Mouse (Mus musculus) layer of hippocampus, adult 2 months (tissue): ENCODE measurements around the gene Stpg3. TPM values are rescaled to one million over a fixed set of nuclear protein-coding genes. Genes with fewer than 3 reads are reported as not detected.
"Not testable (repeated sequence)": the region's sequence is repeated elsewhere in the genome, so short reads cannot be mapped to it uniquely, and the experiment has no call there.

Experiments used
- DNase-seq, 2 experiments: peaks; one replicate each; pipeline ENCODE4 v3.0.0; 2022; ENCODE audit warnings: low spot score in 2 of 2
- H3K27ac ChIP-seq: fragments of 200-600 bp; 2 replicates; pipeline ENCODE4 v1.8.1; 2022
- H3K4me3 ChIP-seq: fragments of 200-600 bp; 2 replicates; pipeline ENCODE4 v1.8.1; 2022; ENCODE audit warnings: mild to moderate bottlenecking
- CTCF ChIP-seq: fragments of 200-600 bp; conservative IDR thresholded peaks from 2 replicates; pipeline ENCODE4 v1.8.1; 2022; ENCODE audit warnings: antibody characterized with exemption, mild to moderate bottlenecking, moderate library complexity
- long read RNA-seq, 2 experiments: library from polyadenylated mRNA; stranded (forward); transcript quantifications; one replicate each; pipeline ENCODE4 v2.0.0; 2021; ENCODE audit warnings: borderline mapping rate in 2 of 2
- total RNA-seq, 2 experiments: library from RNA; stranded (reverse); gene quantifications; 2 replicates each; pipeline ENCODE4 v1.2.3; 2021

The Stpg3 gene
- under 1 TPM in 1 of 2 experiments, not detected in 1; 0.33 TPM for total RNA-seq
- long read RNA-seq, experiment 1, partial matches to known transcripts, result 0 of 1 reads
- long read RNA-seq, experiment 1, other reads (novel, unspliced or antisense), result 1 of 1 reads
- long read RNA-seq, experiment 2, partial matches to known transcripts, result 0 of 1 reads
- long read RNA-seq, experiment 2, other reads (novel, unspliced or antisense), result 1 of 1 reads

GRCm38 (mm10) chr2:25214444-25214843, at the start of gene Stpg3:
Stpg3 (minus strand) TSS chr2:25214637.
- TF ChIP-seq CTCF, result no peak
- no peak for DNase-seq
- Histone ChIP-seq H3K27ac (no peak within 1 kb of the TSS), H3K4me3 (no peak within 1 kb of the TSS)

GRCm38 (mm10) chr2:25263623-25264285, 49.3 kb upstream of the Stpg3 start:
- TF ChIP-seq CTCF, result no peak
- DNase-seq, result no peak
- Histone ChIP-seq H3K4me3 (peak overlapping the region; percentile 95), H3K27ac (peak overlapping the region; percentile 88)

DNA sequence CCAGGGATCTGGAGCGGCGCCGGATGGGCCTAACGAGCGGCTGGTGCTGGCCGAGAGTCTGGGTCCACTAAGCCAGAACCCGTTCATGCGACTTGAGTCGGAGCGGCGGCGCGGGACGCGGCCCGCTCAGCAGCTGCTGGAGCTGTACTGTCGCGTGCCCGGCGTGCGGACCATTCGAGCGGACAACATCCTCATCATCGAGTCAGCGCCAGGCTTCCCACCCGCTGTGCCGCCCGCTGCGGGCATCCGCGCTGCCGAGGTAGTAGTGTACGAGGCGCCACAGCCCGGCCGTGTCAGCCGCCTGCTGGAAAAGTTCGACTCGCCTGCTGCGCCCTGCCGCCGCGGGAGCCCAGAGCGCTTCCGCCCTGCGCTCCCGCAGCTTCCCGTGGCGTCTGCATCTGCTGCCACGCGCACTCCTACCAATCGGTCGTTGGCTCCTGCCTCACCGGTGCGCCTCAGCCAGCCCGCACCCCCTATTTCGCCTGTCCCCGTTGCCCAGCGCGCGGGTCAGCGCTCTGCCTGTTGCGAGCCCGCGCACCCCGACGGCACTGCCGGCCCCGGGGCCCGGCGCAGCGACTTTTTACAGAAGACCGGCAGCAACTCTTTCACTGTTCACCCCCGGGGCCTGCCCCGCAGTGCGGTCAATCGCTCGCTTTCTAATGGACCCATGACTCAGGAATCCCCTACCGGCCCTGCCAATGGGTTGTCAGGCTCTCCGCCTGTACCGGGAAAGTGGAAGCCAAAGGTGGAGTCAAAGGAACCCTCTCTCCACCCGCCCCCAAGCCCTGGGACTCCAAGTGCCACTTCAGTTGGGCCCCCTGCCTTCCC, 48.6 kb upstream of the Stpg3 start:
- DNase-seq, result no peak
- H3K27ac ChIP-seq, result peak overlapping the region; percentile 88
- peak overlapping the region; percentile 95 for H3K4me3 ChIP-seq
- no peak for TF ChIP-seq CTCF

- peak; percentile 49 for TF ChIP-seq CTCF
- peak within 1 kb of the TSS; percentile 95 for H3K27ac ChIP-seq
- peak; percentile 91 to 97 for DNase-seq
- H3K4me3 ChIP-seq, result peak within 1 kb of the TSS; percentile 95
Measured at GRCm38 (mm10) chr2:25262291-25262767, 47.9 kb upstream of the Stpg3 start, which contains the start of gene Tprn. Tprn (plus strand) TSS chr2:25262618.

GRCm38 (mm10) chr2:25261870-25262269, 47.4 kb upstream of the Stpg3 start:
- H3K4me3 ChIP-seq, result peak overlapping the region; percentile 95
- TF ChIP-seq CTCF, result no peak
- no peak for DNase-seq

GRCm38 (mm10) chr2:25258887-25259286, 44.5 kb upstream of the Stpg3 start:
- TF ChIP-seq CTCF, result peak; percentile 72
- no peak overlapping the region for H3K4me3 ChIP-seq
- DNase-seq, result no peak
- no peak overlapping the region for H3K27ac ChIP-seq

More at GRCm38 (mm10) chr2:25261870-25262269, 47.4 kb upstream of the Stpg3 start:
- H3K27ac ChIP-seq, result peak overlapping the region; percentile 95

DNA sequence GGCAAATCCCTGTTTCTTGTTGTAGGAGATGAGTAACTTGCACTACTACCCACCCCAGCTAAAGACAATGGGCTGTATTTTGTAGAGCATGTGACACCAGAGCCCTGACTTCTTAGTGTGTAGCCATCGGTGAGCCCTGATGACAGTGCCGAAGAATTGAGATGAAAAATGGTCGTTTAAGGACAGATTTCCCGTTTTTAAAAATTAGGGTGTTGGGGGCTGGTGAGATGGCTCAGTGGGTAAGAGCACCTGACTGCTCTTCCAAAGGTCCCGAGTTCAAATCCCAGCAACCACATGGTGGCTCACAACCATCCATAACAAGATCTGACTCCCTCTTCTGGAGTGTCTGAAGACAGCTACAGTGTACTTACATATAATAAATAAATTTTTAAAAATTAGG, 42.8 kb upstream of the Stpg3 start:
- DNase-seq, H3K27ac ChIP-seq: not testable (repeated sequence)

GRCm38 (mm10) chr2:25256443-25257109, 42.1 kb upstream of the Stpg3 start:
- peak in 1 of 2 experiments; percentile 47 for DNase-seq
- peak; percentile 67 for TF ChIP-seq CTCF
- Histone ChIP-seq H3K4me3 (peak overlapping the region; percentile 89), H3K27ac (peak overlapping the region; percentile 98)

More for the DNA sequence above, 42.8 kb upstream of the Stpg3 start:
- H3K4me3 ChIP-seq, result peak overlapping the region; percentile 3; the same call in 1 of the 2 replicates

- H3K4me3 ChIP-seq, result peak within 1 kb of the TSS; percentile 89
- no peak for TF ChIP-seq CTCF
- H3K27ac ChIP-seq, result peak within 1 kb of the TSS; percentile 98
- peak; percentile 86 to 87 for DNase-seq
Measured at GRCm38 (mm10) chr2:25255284-25255779, 40.9 kb upstream of the Stpg3 start, which contains the start of gene Tmem203. Tmem203 (plus strand) TSS chr2:25255439.

- Histone ChIP-seq H3K27ac (no peak overlapping the region), H3K4me3 (no peak overlapping the region)
- TF ChIP-seq CTCF, result peak; percentile 62
Measured at GRCm38 (mm10) chr2:25252331-25252730, 37.9 kb upstream of the Stpg3 start.

DNA sequence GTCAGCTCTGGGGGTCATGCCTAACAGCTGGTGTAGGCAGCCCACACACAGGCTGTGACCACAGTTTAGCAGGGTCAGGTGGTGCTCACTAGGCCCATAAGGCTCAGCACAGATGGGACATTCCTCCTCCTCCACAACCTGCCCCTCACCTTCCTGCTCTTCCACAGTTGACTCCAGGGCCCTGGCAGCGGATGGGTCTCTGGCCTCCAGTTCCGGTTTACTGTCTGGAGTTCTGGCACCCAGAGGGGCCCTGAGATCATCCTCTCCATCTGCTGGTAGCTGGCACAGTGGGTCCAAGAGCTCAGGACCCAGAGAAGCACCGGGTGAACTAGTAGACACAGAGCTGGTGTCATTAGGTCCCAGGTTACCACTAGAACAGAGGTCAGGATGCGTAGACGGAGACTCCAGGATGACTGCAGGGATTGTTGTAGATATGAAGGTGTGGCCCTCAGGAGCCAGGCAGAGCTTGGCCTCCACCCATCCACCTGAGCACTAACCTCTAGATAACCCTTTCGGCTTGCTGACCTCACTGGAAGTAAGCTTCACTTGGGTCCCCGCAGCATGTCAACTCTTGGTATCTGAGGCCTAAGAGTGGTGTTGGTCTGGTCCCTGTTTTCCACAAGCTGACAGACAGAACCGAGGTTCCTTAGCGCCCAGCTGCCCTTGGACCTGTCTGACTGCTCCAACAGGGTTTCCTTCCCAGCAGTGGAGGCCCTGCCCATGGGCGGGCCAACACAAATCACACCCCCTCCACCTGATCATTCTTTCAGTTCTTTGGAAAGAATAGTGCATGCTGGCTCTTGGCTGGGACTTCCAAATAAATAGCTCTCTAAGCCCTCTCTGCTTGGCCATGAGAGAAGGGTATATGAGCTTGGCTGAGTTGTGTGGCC, 32.0 kb upstream of the Stpg3 start, which contains the start of gene AL732309.1:
Gene AL732309.1 (minus strand): TSS at position 681 of the 890 bp plus-strand sequence.
- Histone ChIP-seq H3K27ac (no peak within 1 kb of the TSS), H3K4me3 (no peak within 1 kb of the TSS)
- TF ChIP-seq CTCF, result no peak
- no peak for DNase-seq

More at GRCm38 (mm10) chr2:25252331-25252730, 37.9 kb upstream of the Stpg3 start:
- no peak for DNase-seq
